Mouse (Mus musculus): ENCODE data around the gene 1700034J05Rik. TPM values are rescaled to one million over a fixed set of nuclear protein-coding genes. Genes with fewer than 3 reads are reported as not detected.

Gene 1700034J05Rik
- polyA plus RNA-seq (2014; fragmentation: Nextera tagmentation; extraction: Ambion mirVana) = 0.43 and 0.54 TPM in 2 replicates

DNA sequence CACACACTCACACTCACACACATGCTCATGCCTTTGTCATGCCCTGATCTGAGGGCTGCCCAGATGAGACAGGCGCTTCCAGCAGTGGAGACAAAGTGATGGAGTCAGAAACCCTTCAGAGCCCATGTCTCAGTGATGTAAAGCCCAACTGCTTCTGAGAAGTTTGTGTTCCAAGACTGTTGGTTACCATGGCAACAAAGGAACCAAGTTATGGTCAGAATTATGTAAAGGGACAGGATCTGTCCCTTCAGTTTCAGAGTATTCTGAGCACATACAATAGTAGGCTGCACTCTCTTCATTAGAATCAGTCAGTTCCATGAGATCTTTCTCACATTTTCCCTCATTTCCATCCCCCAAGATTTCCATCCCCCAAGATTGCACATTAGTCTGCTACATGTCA, at the start of gene 1700034J05Rik:
Gene 1700034J05Rik (minus strand): TSS at position 165 of the 400 bp plus-strand sequence.
- Histone ChIP-seq H3K27ac (ENCODE audit: low read length) (no peak within 1 kb of the TSS), H3K27me3 (ENCODE audit: control insufficient read depth, insufficient read depth, low read length) (no peaks in the 10 kb centered on the region), H3K4me1 (ENCODE audit: control insufficient read depth, insufficient read depth, low read length) (0 out of 2 replicates have a peak, but pooled peaks cover 8% of the 10 kb centered on the region), H3K9me3 (ENCODE audit: control insufficient read depth, low read depth, low read length) (no peaks in the 10 kb centered on the region), H3K9ac (replicated peaks; ENCODE audit: low read depth, low read length) (no peak within 1 kb of the TSS), H3K4me2 (replicated peaks; ENCODE audit: low read depth, low read length) (no peak within 1 kb of the TSS), H3K4me3 (ENCODE audit: low read depth, low read length) (no peak within 1 kb of the TSS), H3K36me3 (ENCODE audit: control insufficient read depth, insufficient read depth, low read length) (no peaks in the 10 kb centered on the region)
- 84% methylated on average over 1 of the region's 1 CpGs for WGBS
- ATAC-seq (ENCODE audit: insufficient number of reproducible peaks, insufficient read depth, low FRiP score, low read depth) = no peak

DNA sequence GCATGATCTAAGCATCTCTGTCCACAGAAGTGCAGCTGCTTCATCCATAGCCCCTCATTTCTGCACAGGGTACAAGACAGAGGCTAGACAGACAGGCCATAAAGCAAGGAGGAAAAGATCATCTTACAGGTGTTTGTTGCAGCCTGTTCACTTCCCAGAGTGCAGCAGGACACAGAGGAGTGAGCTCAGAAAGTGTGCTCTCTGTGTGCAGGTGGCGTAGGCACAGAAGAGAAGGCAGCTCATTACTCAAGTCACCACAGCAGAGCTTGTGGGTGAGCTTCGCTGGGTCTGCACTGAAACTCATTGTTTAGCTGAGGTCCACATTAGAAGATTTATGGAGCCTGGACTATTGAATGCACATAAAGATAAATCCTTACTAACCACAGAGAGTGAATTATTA, 45.5 kb upstream of the 1700034J05Rik start:
- no peak for ATAC-seq (ENCODE audit: insufficient number of reproducible peaks, insufficient read depth, low FRiP score, low read depth)
- peaks cover 29% of the 10 kb centered on the region for H3K36me3 ChIP-seq (ENCODE audit: control insufficient read depth, insufficient read depth, low read length)

DNA sequence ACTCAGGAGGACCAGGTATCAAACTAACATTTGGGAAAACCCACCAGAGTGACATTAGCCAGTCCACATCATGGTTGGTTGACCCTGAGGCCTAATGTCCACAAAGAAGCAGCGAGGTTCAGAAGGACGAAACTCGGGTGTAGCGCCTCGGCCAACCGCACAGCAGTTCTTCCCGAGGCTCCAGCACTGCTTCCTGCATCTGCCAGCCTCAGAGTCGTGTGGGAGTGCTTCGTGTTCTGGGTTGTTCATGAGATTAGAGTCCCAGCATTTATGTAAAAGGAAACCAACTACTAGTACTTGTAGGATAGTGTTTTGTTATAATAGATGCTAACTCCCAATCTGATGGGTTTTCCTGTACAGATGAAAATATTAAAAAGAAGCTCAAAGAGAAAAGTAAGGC, 45.1 kb upstream of the 1700034J05Rik start:
- H3K9ac ChIP-seq (replicated peaks; ENCODE audit: low read depth, low read length) = no peak overlapping the region
- H3K27me3 ChIP-seq (ENCODE audit: control insufficient read depth, insufficient read depth, low read length) = no peaks in the 10 kb centered on the region
- H3K9me3 ChIP-seq (ENCODE audit: control insufficient read depth, low read depth, low read length) = no peaks in the 10 kb centered on the region
- H3K4me1 ChIP-seq (ENCODE audit: control insufficient read depth, insufficient read depth, low read length) = no peaks in the 10 kb centered on the region
- 86% methylated on average over 9 of the region's 9 CpGs for WGBS
- no peak for ATAC-seq (ENCODE audit: insufficient number of reproducible peaks, insufficient read depth, low FRiP score, low read depth)
- H3K27ac ChIP-seq (ENCODE audit: low read length) = no peak overlapping the region
- no peak overlapping the region for H3K4me3 ChIP-seq (ENCODE audit: low read depth, low read length)
- peaks cover 29% of the 10 kb centered on the region for H3K36me3 ChIP-seq (ENCODE audit: control insufficient read depth, insufficient read depth, low read length)
- H3K4me2 ChIP-seq (replicated peaks; ENCODE audit: low read depth, low read length) = no peak overlapping the region

More for the DNA sequence above, 45.5 kb upstream of the 1700034J05Rik start:
- no peak overlapping the region for H3K4me2 ChIP-seq (replicated peaks; ENCODE audit: low read depth, low read length)
- H3K4me1 ChIP-seq (ENCODE audit: control insufficient read depth, insufficient read depth, low read length) = no peaks in the 10 kb centered on the region
- H3K27ac ChIP-seq (ENCODE audit: low read length) = no peak overlapping the region
- H3K27me3 ChIP-seq (ENCODE audit: control insufficient read depth, insufficient read depth, low read length) = no peaks in the 10 kb centered on the region
- WGBS = 56% methylated on average over 2 of the region's 2 CpGs
- no peaks in the 10 kb centered on the region for H3K9me3 ChIP-seq (ENCODE audit: control insufficient read depth, low read depth, low read length)
- H3K4me3 ChIP-seq (ENCODE audit: low read depth, low read length) = no peak overlapping the region
- H3K9ac ChIP-seq (replicated peaks; ENCODE audit: low read depth, low read length) = no peak overlapping the region

DNA sequence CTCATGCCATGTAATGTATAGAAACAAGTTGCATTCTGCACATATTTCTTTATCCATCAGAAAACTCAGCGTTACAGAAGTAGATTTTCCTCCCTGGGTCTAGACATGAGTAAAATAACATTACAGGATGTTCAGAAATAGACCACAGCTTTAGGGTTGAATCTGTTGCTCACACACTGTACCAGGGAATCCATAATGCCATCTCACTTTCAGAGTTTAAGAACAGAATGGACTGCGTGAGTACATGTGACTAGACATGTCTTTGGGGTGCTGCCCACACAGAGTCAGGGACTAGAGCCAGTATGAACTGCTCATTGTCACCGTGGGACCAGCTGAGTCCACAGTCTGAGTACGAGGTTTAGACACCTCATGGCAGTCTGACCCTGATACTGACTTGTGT, 44.5 kb upstream of the 1700034J05Rik start:
- Histone ChIP-seq H3K4me3 (ENCODE audit: low read depth, low read length) (no peak overlapping the region), H3K27me3 (ENCODE audit: control insufficient read depth, insufficient read depth, low read length) (no peaks in the 10 kb centered on the region)

DNA sequence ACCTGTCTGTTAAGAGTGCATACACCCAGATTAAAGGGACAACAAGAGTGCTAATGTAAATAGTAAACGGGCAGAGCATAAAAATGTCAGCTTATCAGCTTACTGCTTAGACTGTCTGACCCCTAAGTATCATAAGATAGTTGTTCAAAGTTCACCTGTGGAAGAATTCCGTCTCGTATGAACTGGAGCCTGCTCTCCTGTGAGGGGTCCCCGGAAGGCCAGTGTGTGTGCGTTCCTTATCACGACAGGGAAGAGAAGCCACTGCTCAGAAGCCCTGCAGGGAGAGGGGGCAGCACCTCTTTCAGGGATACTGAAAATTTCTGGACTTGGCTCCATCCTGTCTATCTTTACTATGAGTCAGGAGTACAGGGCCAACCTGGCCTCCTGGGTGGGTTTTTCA, 42.8 kb upstream of the 1700034J05Rik start:
- no peaks in the 10 kb centered on the region for H3K27me3 ChIP-seq (ENCODE audit: control insufficient read depth, insufficient read depth, low read length)
- H3K4me1 ChIP-seq (ENCODE audit: control insufficient read depth, insufficient read depth, low read length) = no peaks in the 10 kb centered on the region
- H3K4me2 ChIP-seq (replicated peaks; ENCODE audit: low read depth, low read length) = no peak overlapping the region
- no peak for ATAC-seq (ENCODE audit: insufficient number of reproducible peaks, insufficient read depth, low FRiP score, low read depth)
- no peak overlapping the region for H3K27ac ChIP-seq (ENCODE audit: low read length)
- H3K9ac ChIP-seq (replicated peaks; ENCODE audit: low read depth, low read length) = no peak overlapping the region
- no peak overlapping the region for H3K4me3 ChIP-seq (ENCODE audit: low read depth, low read length)
- H3K36me3 ChIP-seq (ENCODE audit: control insufficient read depth, insufficient read depth, low read length) = peaks cover 23% of the 10 kb centered on the region
- 73% methylated on average over 6 of the region's 6 CpGs for WGBS
- H3K9me3 ChIP-seq (ENCODE audit: control insufficient read depth, low read depth, low read length) = no peaks in the 10 kb centered on the region

More for the DNA sequence above, 44.5 kb upstream of the 1700034J05Rik start:
- Histone ChIP-seq H3K4me2 (replicated peaks; ENCODE audit: low read depth, low read length) (no peak overlapping the region), H3K4me1 (ENCODE audit: control insufficient read depth, insufficient read depth, low read length) (no peaks in the 10 kb centered on the region), H3K36me3 (ENCODE audit: control insufficient read depth, insufficient read depth, low read length) (peaks cover 29% of the 10 kb centered on the region), H3K27ac (ENCODE audit: low read length) (no peak overlapping the region), H3K9me3 (ENCODE audit: control insufficient read depth, low read depth, low read length) (no peaks in the 10 kb centered on the region), H3K9ac (replicated peaks; ENCODE audit: low read depth, low read length) (no peak overlapping the region)
- ATAC-seq (ENCODE audit: insufficient number of reproducible peaks, insufficient read depth, low FRiP score, low read depth) = no peak
- 92% methylated on average over 4 of the region's 4 CpGs for whole genome bisulfite sequencing

DNA sequence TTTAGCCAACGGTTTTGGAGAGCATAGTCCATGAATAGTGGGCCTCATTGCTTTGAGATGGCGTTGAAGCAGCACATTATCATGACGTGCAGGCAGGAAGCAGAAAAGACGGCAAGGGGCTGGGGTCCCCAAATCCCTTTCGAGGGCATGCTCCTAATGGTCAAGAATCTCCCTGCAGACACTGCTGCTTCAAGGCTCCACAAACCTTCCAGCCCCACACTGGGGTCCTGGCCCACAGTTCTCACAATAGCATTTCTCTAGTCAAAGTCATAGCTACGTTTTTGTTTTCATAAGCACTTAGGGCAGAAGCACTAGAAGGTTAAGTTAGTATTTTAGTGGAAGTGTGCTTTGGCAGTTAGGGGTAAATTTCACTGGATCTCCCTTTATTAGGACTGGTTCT, 41.7 kb upstream of the 1700034J05Rik start:
- no peaks in the 10 kb centered on the region for H3K4me1 ChIP-seq (ENCODE audit: control insufficient read depth, insufficient read depth, low read length)
- no peak for ATAC-seq (ENCODE audit: insufficient number of reproducible peaks, insufficient read depth, low FRiP score, low read depth)
- H3K4me2 ChIP-seq (replicated peaks; ENCODE audit: low read depth, low read length) = no peak overlapping the region
- 88% methylated on average over 6 of the region's 6 CpGs for WGBS
- H3K4me3 ChIP-seq (ENCODE audit: low read depth, low read length) = no peak overlapping the region
- no peak overlapping the region for H3K27ac ChIP-seq (ENCODE audit: low read length)
- peaks cover 13% of the 10 kb centered on the region for H3K36me3 ChIP-seq (ENCODE audit: control insufficient read depth, insufficient read depth, low read length)
- no peak overlapping the region for H3K9ac ChIP-seq (replicated peaks; ENCODE audit: low read depth, low read length)
- no peaks in the 10 kb centered on the region for H3K9me3 ChIP-seq (ENCODE audit: control insufficient read depth, low read depth, low read length)
- H3K27me3 ChIP-seq (ENCODE audit: control insufficient read depth, insufficient read depth, low read length) = no peaks in the 10 kb centered on the region

DNA sequence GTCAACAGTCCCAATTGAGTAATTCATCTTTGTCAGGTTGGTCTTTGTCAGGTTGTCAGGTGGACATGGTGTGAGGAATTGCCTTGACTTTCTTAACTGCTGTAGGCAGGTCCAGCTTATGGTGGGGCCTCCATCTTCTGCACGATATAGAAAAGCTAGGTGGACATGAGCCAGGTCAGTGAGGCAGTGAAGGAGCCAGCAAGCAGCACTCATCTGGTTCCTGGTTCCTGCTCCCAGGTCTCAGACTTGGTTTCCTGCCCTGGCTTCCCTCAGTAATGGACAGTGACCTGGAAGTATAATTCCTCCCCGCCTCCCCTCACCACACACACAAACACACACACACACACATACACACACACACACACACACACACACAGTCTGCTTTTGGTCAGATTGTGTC, 41.2 kb upstream of the 1700034J05Rik start:
- no peak overlapping the region for H3K9ac ChIP-seq (replicated peaks; ENCODE audit: low read depth, low read length)
- no peaks in the 10 kb centered on the region for H3K4me1 ChIP-seq (ENCODE audit: control insufficient read depth, insufficient read depth, low read length)
- H3K9me3 ChIP-seq (ENCODE audit: control insufficient read depth, low read depth, low read length) = no peaks in the 10 kb centered on the region
- H3K27me3 ChIP-seq (ENCODE audit: control insufficient read depth, insufficient read depth, low read length) = no peaks in the 10 kb centered on the region
- H3K36me3 ChIP-seq (ENCODE audit: control insufficient read depth, insufficient read depth, low read length) = peaks cover 13% of the 10 kb centered on the region
- ATAC-seq (ENCODE audit: insufficient number of reproducible peaks, insufficient read depth, low FRiP score, low read depth) = no peak
- H3K4me2 ChIP-seq (replicated peaks; ENCODE audit: low read depth, low read length) = no peak overlapping the region
- WGBS = 88% methylated on average over 2 of the region's 2 CpGs
- H3K27ac ChIP-seq (ENCODE audit: low read length) = no peak overlapping the region
- H3K4me3 ChIP-seq (ENCODE audit: low read depth, low read length) = no peak overlapping the region

DNA sequence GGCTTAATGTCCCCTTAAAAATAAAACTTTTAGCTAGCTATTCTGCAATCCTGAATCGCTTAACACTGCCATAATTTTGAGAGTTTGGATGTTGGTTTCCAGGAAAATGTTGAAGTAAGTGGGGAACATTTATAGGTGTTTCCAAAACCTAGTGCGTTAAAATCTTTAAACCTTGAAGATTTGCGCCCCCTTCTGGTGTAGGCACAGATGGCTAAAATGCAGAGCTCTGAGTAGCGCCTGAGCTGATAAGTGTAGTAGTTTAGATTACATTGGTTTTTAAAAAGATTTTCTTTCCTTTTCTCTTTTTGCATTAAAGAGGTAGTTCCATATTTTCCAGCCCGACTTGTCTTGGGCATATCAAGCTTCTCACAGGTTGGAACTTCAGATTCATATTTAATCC, 40.0 kb upstream of the 1700034J05Rik start:
- WGBS = 40% methylated on average over 5 of the region's 5 CpGs
- Histone ChIP-seq H3K4me3 (ENCODE audit: low read depth, low read length) (no peak overlapping the region), H3K9me3 (ENCODE audit: control insufficient read depth, low read depth, low read length) (no peaks in the 10 kb centered on the region), H3K4me2 (replicated peaks; ENCODE audit: low read depth, low read length) (no peak overlapping the region), H3K27me3 (ENCODE audit: control insufficient read depth, insufficient read depth, low read length) (no peaks in the 10 kb centered on the region), H3K27ac (ENCODE audit: low read length) (no peak overlapping the region), H3K4me1 (ENCODE audit: control insufficient read depth, insufficient read depth, low read length) (no peaks in the 10 kb centered on the region), H3K36me3 (ENCODE audit: control insufficient read depth, insufficient read depth, low read length) (peaks cover 11% of the 10 kb centered on the region), H3K9ac (replicated peaks; ENCODE audit: low read depth, low read length) (no peak overlapping the region)
- no peak for ATAC-seq (ENCODE audit: insufficient number of reproducible peaks, insufficient read depth, low FRiP score, low read depth)

DNA sequence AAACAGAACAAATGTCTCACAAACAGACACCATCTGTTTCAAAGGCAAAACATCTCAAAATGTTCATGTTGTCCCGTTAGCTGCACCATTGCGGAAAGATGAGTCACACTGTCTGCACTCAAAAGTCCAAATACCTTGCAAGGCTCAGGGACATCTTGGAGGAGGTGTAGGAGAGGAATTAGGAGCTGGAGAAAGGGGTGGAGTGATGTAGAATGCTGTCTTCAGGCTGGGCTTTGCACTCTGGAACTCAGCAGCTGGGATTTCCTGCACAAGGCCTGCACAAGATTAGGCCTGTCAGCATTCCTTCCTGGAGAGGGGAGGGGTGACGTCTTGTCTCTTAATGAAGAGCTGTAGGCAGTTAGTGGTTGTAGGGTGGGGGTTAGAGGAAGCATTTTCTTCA, 30.3 kb upstream of the 1700034J05Rik start:
- no peak overlapping the region for H3K9ac ChIP-seq (replicated peaks; ENCODE audit: low read depth, low read length)
- WGBS = 66% methylated on average over 3 of the region's 3 CpGs
- H3K4me2 ChIP-seq (replicated peaks; ENCODE audit: low read depth, low read length) = no peak overlapping the region
- H3K4me3 ChIP-seq (ENCODE audit: low read depth, low read length) = no peak overlapping the region
- no peaks in the 10 kb centered on the region for H3K27me3 ChIP-seq (ENCODE audit: control insufficient read depth, insufficient read depth, low read length)
- peaks cover 2% of the 10 kb centered on the region; the same call in 1 of the 2 replicates for H3K4me1 ChIP-seq (ENCODE audit: control insufficient read depth, insufficient read depth, low read length)
- H3K36me3 ChIP-seq (ENCODE audit: control insufficient read depth, insufficient read depth, low read length) = no peaks in the 10 kb centered on the region; the same call in 1 of the 2 replicates
- ATAC-seq (ENCODE audit: insufficient number of reproducible peaks, insufficient read depth, low FRiP score, low read depth) = no peak
- no peaks in the 10 kb centered on the region for H3K9me3 ChIP-seq (ENCODE audit: control insufficient read depth, low read depth, low read length)
- H3K27ac ChIP-seq (ENCODE audit: low read length) = no peak overlapping the region
